In genomic region chr11:85995318-85996095, GRCm38 (mm10) we compare ENCODE assay signal across 8 mouse cellular contexts.
A peak's percentile ranks its signal among the peaks of the same experiment; 100 is the strongest.
DNase-seq lines count a peak whose midpoint lies in the region; ATAC-seq and TF ChIP-seq lines count a peak whose summit lies in the region.
"Had no signal": no experiment of that assay in that cellular context is flagged by ENCODE, and none has a peak within 500 bp of the region (broad histone marks: within the 10 kb centered on the region; RNA-seq: fewer than 3 reads in every experiment).

No protein-coding gene starts in this region.

- WGBS in heart, embryonic 12.5 days, result 47% methylated on average over 29 of the region's 29 CpGs
- WGBS in kidney, postnatal 0 days, result 32% methylated on average over 29 of the region's 29 CpGs
- WGBS in liver, embryonic 14.5 days (ENCODE audit: insufficient replicate concordance), result 56% methylated on average over 29 of the region's 29 CpGs
- WGBS in thymus, adult 2 months, result 62% methylated on average over 29 of the region's 29 CpGs

- TF ChIP-seq POLR2A in MEL (IDR thresholded peaks at IDR 0.05; ENCODE audit: control insufficient read depth in 1 of 2, insufficient read depth in 1 of 2, low read depth in 1 of 2, low read length in 2 of 2, poor library complexity in 1 of 2), result no peak
- no peak for TF ChIP-seq POLR2A in thymus, adult 2 months (IDR thresholded peaks at IDR 0.05; ENCODE audit: control insufficient read depth, extremely low read depth, insufficient read depth, low read length, poor library complexity)

- no peak for TF ChIP-seq RAD21 in MEL (IDR thresholded peaks at IDR 0.05; ENCODE audit: low read depth, low read length)

- no peaks in the 10 kb centered on the region for H3K79me2 ChIP-seq in MEL (ENCODE audit: control insufficient read depth, insufficient read depth, low read length, poor library complexity)

- H3K9me3 ChIP-seq in MEL (replicated peaks; ENCODE audit: insufficient read depth, low read length), result no peaks in the 10 kb centered on the region
- H3K9me3 ChIP-seq in heart, embryonic 12.5 days (replicated peaks), result no peaks in the 10 kb centered on the region
- H3K9me3 ChIP-seq in kidney, postnatal 0 days (replicated peaks; ENCODE audit: low read length), result no peaks in the 10 kb centered on the region
- H3K9me3 ChIP-seq in liver, embryonic 14.5 days (ENCODE audit: control insufficient read depth, low read length), result no peaks in the 10 kb centered on the region
- H3K9me3 ChIP-seq: megakaryocyte, embryonic 14.5 days had no signal

- ATAC-seq in heart, embryonic 12.5 days (ENCODE audit: insufficient number of reproducible peaks, low FRiP score), result no peak
- no peak for ATAC-seq in kidney, postnatal 0 days (replicated peaks; ENCODE audit: low FRiP score, low read depth)
- ATAC-seq in liver, embryonic 14.5 days (ENCODE audit: insufficient read depth), result no peak

- DNase-seq in MEL (ENCODE audit: low read depth, low spot score), result no peak
- peak; percentile 50 for DNase-seq in brain, adult 2 months (ENCODE audit: low read depth, low spot score)
- peak; percentile 80 for DNase-seq in kidney, postnatal 0 days (ENCODE audit: low spot score)
- peak in 2 of 3 experiments; percentile 2 to 4 for DNase-seq in liver, embryonic 14.5 days (ENCODE audit: low read depth in 3 of 3, low spot score in 3 of 3)
- peak; percentile 8 for DNase-seq in right cerebral cortex, adult 18-20 months
- no peak for DNase-seq in thymus, adult 2 months

- TF ChIP-seq CTCF in MEL (IDR thresholded peaks at IDR 0.05 in 2 of 3, conservative IDR thresholded peaks at IDR 0.05 in 1 of 3; ENCODE audit: control insufficient read depth in 1 of 3, insufficient read depth in 1 of 3, low read depth in 2 of 3, low read length in 3 of 3, poor library complexity in 1 of 3, severe bottlenecking in 1 of 3), result peak in 1 of 3 experiments; percentile 13; a peak in 1 of 6 replicates
- TF ChIP-seq CTCF in kidney, postnatal 0 days (IDR thresholded peaks at IDR 0.05; ENCODE audit: low read depth), result peak; percentile 66
- TF ChIP-seq CTCF in liver, embryonic 14.5 days (IDR thresholded peaks at IDR 0.05; ENCODE audit: low read depth), result peak; percentile 41; the same call in 1 of the 2 replicates
- no peak for TF ChIP-seq CTCF in thymus, adult 2 months (IDR thresholded peaks at IDR 0.05; ENCODE audit: borderline replicate concordance, control insufficient read depth, extremely low read depth, insufficient read depth, low read length, poor library complexity)

- no peak overlapping the region for H3K9ac ChIP-seq in MEL (ENCODE audit: control insufficient read depth, low read depth, low read length, poor library complexity, severe bottlenecking)
- H3K9ac ChIP-seq in heart, embryonic 12.5 days, result no peak overlapping the region
- H3K9ac ChIP-seq in kidney, postnatal 0 days (ENCODE audit: low read depth, low read length), result no peak overlapping the region
- no peak overlapping the region for H3K9ac ChIP-seq in liver, embryonic 14.5 days (replicated peaks)

- no peaks in the 10 kb centered on the region for H3K36me3 ChIP-seq in MEL (ENCODE audit: control insufficient read depth in 1 of 2, insufficient read depth in 2 of 2, low read length in 2 of 2)
- H3K36me3 ChIP-seq in heart, embryonic 12.5 days, result no peaks in the 10 kb centered on the region
- no peaks in the 10 kb centered on the region for H3K36me3 ChIP-seq in kidney, postnatal 0 days (ENCODE audit: insufficient read depth, low read length)
- no peaks in the 10 kb centered on the region for H3K36me3 ChIP-seq in liver, embryonic 14.5 days (replicated peaks; ENCODE audit: control insufficient read depth, insufficient read depth, low read depth)
- H3K36me3 ChIP-seq in thymus, adult 2 months (ENCODE audit: control insufficient read depth, insufficient read depth, low read length), result no peaks in the 10 kb centered on the region

- peaks cover 20 to 58% of the 10 kb centered on the region in 2 experiments for H3K27me3 ChIP-seq in MEL (ENCODE audit: control insufficient read depth in 1 of 2, insufficient read depth in 2 of 2, low read length in 2 of 2)
- peaks cover 8% of the 10 kb centered on the region; the same call in 1 of the 2 replicates for H3K27me3 ChIP-seq in heart, embryonic 12.5 days (replicated peaks)
- H3K27me3 ChIP-seq in kidney, postnatal 0 days (ENCODE audit: insufficient read depth, low read length), result no peaks in the 10 kb centered on the region
- peaks cover 3% of the 10 kb centered on the region for H3K27me3 ChIP-seq in liver, embryonic 14.5 days (ENCODE audit: control insufficient read depth, insufficient read depth, low read length)
- 0 out of 2 replicates have a peak, but pooled peaks cover 2% of the 10 kb centered on the region for H3K27me3 ChIP-seq in thymus, adult 2 months (ENCODE audit: control insufficient read depth, insufficient read depth, low read length)

- H3K4me2 ChIP-seq in heart, embryonic 12.5 days, result peak overlapping the region; percentile 50
- H3K4me2 ChIP-seq in kidney, postnatal 0 days (ENCODE audit: low read length), result peak overlapping the region; percentile 23
- no peak overlapping the region for H3K4me2 ChIP-seq in liver, embryonic 14.5 days (ENCODE audit: low read depth)

- no peak for TF ChIP-seq EP300 in MEL (IDR thresholded peaks at IDR 0.05; ENCODE audit: low read depth in 1 of 2, low read length in 2 of 2)
- no peak for TF ChIP-seq EP300 in liver, embryonic 14.5 days (IDR thresholded peaks at IDR 0.05; ENCODE audit: low read depth)

- no peak overlapping the region for H3K4me3 ChIP-seq in MEL (ENCODE audit: control insufficient read depth in 1 of 2, insufficient read depth in 1 of 2, low read depth in 2 of 2, low read length in 2 of 2)
- peak overlapping the region; percentile 10 for H3K4me3 ChIP-seq in heart, embryonic 12.5 days
- peak overlapping the region; percentile 4; the same call in 1 of the 2 replicates for H3K4me3 ChIP-seq in kidney, postnatal 0 days (replicated peaks; ENCODE audit: low read depth, low read length)
- no peak overlapping the region for H3K4me3 ChIP-seq in liver, embryonic 14.5 days (ENCODE audit: insufficient read depth in 1 of 2, low read depth in 2 of 2, low read length in 2 of 2)
- H3K4me3 ChIP-seq in thymus, adult 2 months (ENCODE audit: control insufficient read depth, insufficient read depth, low read length), result no peak overlapping the region
- H3K4me3 ChIP-seq: megakaryocyte, embryonic 14.5 days had no signal

- H3K4me1 ChIP-seq in MEL (ENCODE audit: control insufficient read depth in 1 of 2, insufficient read depth in 2 of 2, low read length in 2 of 2), result no peaks in the 10 kb centered on the region
- H3K4me1 ChIP-seq in heart, embryonic 12.5 days (replicated peaks), result 0 out of 2 replicates have a peak, but pooled peaks cover 7% of the 10 kb centered on the region
- no peaks in the 10 kb centered on the region for H3K4me1 ChIP-seq in kidney, postnatal 0 days (replicated peaks; ENCODE audit: insufficient read depth, low read length)
- H3K4me1 ChIP-seq in liver, embryonic 14.5 days (replicated peaks; ENCODE audit: control insufficient read depth in 2 of 2, insufficient read depth in 2 of 2, low read length in 1 of 2), result no peaks in the 10 kb centered on the region
- H3K4me1 ChIP-seq in thymus, adult 2 months (replicated peaks; ENCODE audit: control insufficient read depth, insufficient read depth, low read length), result no peaks in the 10 kb centered on the region
- H3K4me1 ChIP-seq: megakaryocyte, embryonic 14.5 days had no signal

- no peak overlapping the region for H3K27ac ChIP-seq in MEL (ENCODE audit: control insufficient read depth, low read depth, low read length)
- no peak overlapping the region for H3K27ac ChIP-seq in heart, embryonic 12.5 days (ENCODE audit: poor library complexity, severe bottlenecking)
- no peak overlapping the region for H3K27ac ChIP-seq in kidney, postnatal 0 days
- H3K27ac ChIP-seq in liver, embryonic 14.5 days, result no peak overlapping the region
- no peak overlapping the region for H3K27ac ChIP-seq in thymus, adult 2 months (ENCODE audit: control insufficient read depth, insufficient read depth, low read length)

TF ChIP-seq in MEL, 35 proteins besides CTCF, POLR2A, EP300 and RAD21:
- TF ChIP-seq BHLHE40 (IDR thresholded peaks at IDR 0.05; ENCODE audit: borderline replicate concordance, low read depth, low read length) (no peak), MAX (IDR thresholded peaks at IDR 0.05; ENCODE audit: low read length) (0 out of 2 replicates have a peak, but pooled peaks have one; percentile 16), SMC3 (IDR thresholded peaks at IDR 0.05; ENCODE audit: low read depth, low read length) (peak; percentile 29; the same call in 1 of the 2 replicates), KAT2A (conservative IDR thresholded peaks at IDR 0.05; ENCODE audit: low read depth, low read length) (no peak)

Comparison
In these comparisons a context has a peak if more than half of its experiments do, and no peak if none do; other contexts are left out.
1. DNase-seq: peak in brain, adult 2 months (single experiment), kidney, postnatal 0 days (single experiment), liver, embryonic 14.5 days (2 of 3) and right cerebral cortex, adult 18-20 months (single experiment); none in MEL (single experiment) and thymus, adult 2 months (single experiment).
2. H3K4me3 ChIP-seq: peak in heart, embryonic 12.5 days (single experiment) and kidney, postnatal 0 days (single experiment); none in MEL (0 of 2), liver, embryonic 14.5 days (0 of 2) and thymus, adult 2 months (single experiment).